Mouse (Mus musculus) layer of hippocampus, adult 2 months (tissue): ENCODE measurements around the gene Odc1. TPM values are rescaled to one million over a fixed set of nuclear protein-coding genes. Genes with fewer than 3 reads are reported as not detected.

Experiments
- DNase-seq, 2 experiments: peaks; one replicate each; pipeline ENCODE4 v3.0.0; 2022; ENCODE audit warnings: low spot score in 2 of 2
- H3K27ac ChIP-seq: fragments of 200-600 bp; 2 replicates; pipeline ENCODE4 v1.8.1; 2022
- H3K4me3 ChIP-seq: fragments of 200-600 bp; 2 replicates; pipeline ENCODE4 v1.8.1; 2022; ENCODE audit warnings: mild to moderate bottlenecking
- CTCF ChIP-seq: fragments of 200-600 bp; conservative IDR thresholded peaks from 2 replicates; pipeline ENCODE4 v1.8.1; 2022; ENCODE audit warnings: antibody characterized with exemption, mild to moderate bottlenecking, moderate library complexity
- long read RNA-seq, 2 experiments: library from polyadenylated mRNA; stranded (forward); transcript quantifications; one replicate each; pipeline ENCODE4 v2.0.0; 2021; ENCODE audit warnings: borderline mapping rate in 2 of 2
- total RNA-seq, 2 experiments: library from RNA; stranded (reverse); gene quantifications; 2 replicates each; pipeline ENCODE4 v1.2.3; 2021

Odc1 gene
- total RNA-seq: 10 to 100 TPM; 78.3 to 80.4 TPM
- long read RNA-seq, experiment 1, transcript Odc1-201 (12 exons, 2,208 nt): major isoform, 26 of 37 reads
- long read RNA-seq, experiment 1, partial matches to known transcripts: 5 of 37 reads
- long read RNA-seq, experiment 1, other reads (novel, unspliced or antisense): 6 of 37 reads
- long read RNA-seq, experiment 2, transcript Odc1-201 (12 exons, 2,208 nt): major isoform, 46 of 57 reads
- long read RNA-seq, experiment 2, partial matches to known transcripts: 1 of 57 reads
- long read RNA-seq, experiment 2, other reads (novel, unspliced or antisense): 10 of 57 reads

DNA sequence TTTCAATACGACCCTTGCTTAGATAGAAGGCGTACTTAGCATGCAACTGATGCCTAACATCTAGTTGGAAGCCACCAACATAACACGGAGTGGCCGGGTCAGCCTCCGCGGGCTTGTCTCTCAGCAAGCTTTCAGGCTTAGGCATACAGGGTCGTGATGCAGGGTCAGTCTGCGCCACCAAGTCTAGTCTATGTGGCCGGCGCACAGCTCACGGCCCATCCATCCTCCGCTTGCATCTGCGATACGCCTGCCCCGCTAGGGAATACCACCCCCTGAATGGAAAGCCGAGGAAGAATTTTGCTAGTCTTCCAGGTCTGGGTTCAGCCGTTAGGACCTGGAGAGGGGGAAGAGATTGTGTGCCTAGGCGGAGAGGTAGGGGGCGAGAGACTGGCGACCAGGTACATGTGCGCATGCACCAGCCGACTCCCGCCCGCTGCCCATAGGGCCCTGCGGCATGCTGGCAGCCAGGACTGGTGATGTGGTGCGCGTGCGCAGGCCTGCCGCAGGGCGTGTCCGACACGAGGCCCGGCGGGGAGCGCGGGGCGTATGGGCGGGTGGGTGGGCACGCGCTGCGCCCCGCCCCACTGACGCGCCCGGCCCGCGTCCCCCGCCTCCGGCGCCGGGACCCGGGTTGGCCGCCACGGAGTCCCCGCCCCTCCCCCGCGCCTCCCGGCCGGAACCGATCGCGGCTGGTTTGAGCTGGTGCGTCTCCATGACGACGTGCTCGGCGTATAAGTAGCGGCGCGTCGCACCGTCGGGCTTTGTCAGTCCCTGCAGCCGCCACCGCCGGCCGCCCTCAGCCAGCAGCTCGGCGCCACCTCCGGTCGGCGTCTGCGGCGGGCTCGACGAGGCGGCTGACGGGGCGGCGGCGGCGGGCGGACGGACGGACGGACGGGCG, at the start of gene Odc1:
Odc1 (plus strand) TSS at position 586 of the 898 bp plus-strand sequence.
- H3K27ac ChIP-seq: peak within 1 kb of the TSS; percentile 99
- DNase-seq: peak; percentile 96 to 99
- TF ChIP-seq CTCF: peak; percentile 49
- peak within 1 kb of the TSS; percentile 82 for H3K4me3 ChIP-seq

DNA sequence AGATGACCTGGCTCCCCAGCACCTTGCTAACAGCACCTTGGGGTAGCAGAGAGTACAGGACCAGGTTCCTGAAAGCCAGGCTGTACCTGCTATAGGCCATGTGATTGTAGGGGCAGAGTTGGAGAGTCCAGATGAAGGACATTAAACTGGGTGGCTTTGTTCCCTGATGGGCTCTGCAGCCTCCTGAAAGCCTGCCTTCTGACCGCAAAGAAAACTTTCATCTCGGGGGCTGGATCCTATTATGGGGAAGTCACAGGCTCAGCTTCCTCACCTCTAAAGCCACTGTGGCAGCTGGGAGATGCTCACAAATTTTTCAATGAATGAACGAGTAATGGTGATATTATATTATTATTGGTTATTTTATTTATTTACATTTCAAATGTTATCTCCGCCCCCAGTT, 49.8 kb upstream of the Odc1 start:
- DNase-seq: no peak
- H3K27ac ChIP-seq: no peak overlapping the region
- TF ChIP-seq CTCF: no peak
- no peak overlapping the region for H3K4me3 ChIP-seq

DNA sequence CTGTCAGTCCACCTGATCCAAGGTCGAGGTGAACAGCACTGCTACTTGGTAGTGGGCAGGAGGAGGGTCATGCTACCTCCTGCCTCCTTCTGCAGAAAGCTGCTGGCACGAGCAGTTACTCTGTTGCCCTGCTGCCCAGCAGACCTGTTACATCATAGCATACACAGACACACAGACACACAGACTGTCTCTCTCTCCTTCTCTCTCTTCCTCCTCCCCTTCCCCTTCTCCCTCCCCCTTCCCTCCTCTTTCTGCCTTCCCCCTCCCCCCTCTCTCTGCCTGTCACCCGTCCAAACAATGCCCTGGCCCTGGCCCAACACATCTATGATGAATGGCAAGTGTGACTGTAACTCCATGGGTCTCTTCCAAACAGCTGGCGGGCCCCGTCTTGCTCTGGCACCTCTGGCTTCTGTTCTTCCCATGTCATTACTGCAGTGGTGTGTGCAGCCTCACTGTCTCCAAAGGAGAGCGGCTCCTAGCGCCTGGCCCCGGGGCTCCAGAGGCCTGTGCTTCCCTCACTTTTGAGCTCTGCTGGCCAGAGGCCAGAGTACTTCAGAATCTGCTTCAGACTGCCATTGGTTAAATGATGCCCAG, 48.6 kb upstream of the Odc1 start:
- DNase-seq: no peak
- TF ChIP-seq CTCF: no peak
- Histone ChIP-seq H3K27ac (no peak overlapping the region), H3K4me3 (no peak overlapping the region)

DNA sequence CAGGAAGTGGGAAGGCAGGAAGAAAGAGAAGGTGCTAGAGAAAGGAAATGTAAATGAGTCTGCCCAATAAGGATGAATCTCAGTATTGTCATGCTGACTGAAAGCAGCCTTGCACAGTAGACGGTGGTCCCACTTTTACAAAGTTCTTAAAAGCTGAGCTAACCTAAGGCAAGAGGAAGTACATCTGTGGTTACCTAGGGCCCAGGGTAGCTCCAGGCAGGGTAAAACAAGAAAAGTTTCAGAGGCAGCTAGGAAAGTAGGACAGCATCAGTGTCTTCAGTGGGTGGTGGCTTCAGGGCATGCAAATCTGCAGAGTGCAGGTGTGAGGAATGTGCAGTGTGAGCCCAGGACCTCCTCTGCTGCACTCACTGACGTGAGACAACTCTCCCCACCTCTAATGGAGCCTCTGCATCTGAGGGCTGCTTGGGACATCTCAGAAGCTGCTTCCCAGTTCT, 38.9 kb upstream of the Odc1 start:
- no peak overlapping the region for H3K4me3 ChIP-seq
- DNase-seq: no peak
- TF ChIP-seq CTCF: no peak
- H3K27ac ChIP-seq: no peak overlapping the region

DNA sequence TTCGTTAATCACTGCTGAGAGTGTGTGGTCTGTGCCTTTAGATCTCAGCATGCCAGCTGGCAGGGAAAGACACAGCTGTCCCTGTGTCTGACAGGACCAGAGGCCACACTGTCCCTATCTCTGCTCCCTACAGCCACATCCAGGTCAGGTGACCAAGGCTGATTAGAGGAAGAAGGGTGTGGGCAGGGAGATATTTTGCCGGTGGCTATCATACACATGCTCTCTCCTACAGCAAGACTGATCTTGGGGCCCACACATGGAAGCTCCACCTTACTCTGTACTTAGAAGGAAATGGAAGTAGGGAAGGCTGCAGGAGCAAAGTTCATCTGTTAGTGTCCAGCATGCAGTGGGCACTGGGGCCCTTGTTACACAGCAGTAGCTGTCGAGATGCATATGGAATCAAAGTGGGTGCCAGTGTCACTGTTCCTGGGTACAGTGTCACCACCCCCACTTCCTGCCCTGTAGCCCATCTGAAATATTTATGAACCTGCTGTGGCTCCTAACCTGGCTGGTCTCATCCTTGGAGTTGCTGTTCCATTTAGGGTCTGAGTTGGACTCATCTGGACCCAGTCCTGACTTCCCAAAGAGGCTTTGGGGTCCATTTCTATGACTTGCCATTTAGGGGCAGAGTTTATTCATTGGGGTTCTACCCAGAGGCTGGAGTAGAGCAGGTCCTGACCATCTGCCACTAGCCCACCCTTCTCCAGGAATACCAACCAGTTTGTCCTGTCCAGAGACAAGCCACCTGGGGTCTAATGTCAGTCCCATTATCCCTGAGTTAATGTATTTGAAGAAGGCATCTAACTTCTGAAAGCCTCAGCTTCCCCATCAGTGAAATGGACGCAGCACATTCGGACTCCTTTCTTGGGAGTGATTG, 38.2 kb upstream of the Odc1 start:
- TF ChIP-seq CTCF: no peak
- Histone ChIP-seq H3K27ac (no peak overlapping the region), H3K4me3 (no peak overlapping the region)
- DNase-seq: no peak

DNA sequence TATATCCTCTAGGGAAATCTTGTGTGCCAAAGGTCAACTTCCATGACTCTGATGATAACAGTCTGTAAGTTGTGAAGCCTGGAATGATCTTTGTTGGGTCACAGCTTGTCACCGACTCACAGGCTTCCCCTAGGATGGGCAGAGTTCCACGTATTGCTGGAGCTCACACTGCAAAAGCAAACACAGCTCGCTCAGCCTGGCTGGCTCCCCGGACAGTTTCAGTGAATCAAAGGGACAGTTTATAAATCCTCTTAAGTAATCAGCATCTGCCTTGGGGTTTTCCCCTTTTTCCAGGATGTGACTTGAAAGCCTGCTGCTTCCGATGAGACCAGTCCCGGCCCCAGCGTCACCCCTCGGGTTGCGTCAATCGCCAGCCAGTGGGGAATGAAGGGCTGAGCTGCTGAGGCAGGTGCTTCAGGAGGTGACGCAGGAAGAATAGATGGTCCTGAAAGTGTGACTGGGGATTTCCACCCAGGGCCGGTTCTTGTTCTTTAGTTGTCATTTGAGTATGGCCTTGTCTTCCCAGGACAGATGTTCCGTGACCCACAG, 37.5 kb upstream of the Odc1 start:
- Histone ChIP-seq H3K4me3 (no peak overlapping the region), H3K27ac (no peak overlapping the region)
- TF ChIP-seq CTCF: no peak
- DNase-seq: peak in 1 of 2 experiments; percentile 3

DNA sequence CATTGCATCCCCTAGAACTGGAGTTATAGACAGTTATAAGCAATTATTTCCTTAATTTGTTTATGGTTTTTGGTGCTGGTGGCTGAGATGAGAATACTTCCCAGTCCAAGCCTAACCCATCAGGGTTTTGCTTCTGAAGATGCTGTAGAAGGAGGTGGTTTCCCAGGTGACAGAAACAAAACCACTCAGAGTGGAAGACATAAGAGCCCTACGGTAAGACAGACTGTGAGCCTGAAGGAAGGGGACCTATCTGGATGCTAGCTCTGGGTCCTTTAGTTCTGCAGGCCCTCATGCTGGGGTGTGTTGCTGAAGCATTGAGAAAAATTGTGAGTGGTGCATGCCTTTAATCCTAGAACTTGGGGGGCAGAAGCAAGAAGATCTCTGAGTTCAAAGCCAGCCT, 35.3 kb upstream of the Odc1 start:
- no peak for TF ChIP-seq CTCF
- no peak for DNase-seq

DNA sequence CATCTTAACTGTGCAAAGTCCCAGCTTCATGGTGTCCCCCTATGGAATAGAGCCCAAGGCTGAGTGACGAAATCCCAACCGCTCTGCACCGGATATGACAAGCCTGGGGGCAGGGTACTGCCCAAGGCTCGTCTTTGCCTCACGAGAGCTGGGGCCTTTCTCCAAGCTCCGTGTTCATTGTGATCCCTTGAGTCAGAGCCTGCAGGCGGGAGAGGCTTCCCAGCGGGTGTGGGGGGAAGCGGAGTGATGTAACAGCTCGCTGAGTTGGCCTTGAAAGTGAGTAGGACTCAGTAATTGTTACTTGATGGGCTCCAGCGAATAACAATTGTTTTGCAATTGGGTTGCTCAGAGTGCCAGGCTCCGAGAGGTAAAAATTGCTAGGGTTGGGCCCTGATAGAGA, 34.4 kb upstream of the Odc1 start:
- no peak for TF ChIP-seq CTCF

More for the DNA sequence above, 35.3 kb upstream of the Odc1 start:
- H3K4me3 ChIP-seq: no peak overlapping the region
- no peak overlapping the region for H3K27ac ChIP-seq

DNA sequence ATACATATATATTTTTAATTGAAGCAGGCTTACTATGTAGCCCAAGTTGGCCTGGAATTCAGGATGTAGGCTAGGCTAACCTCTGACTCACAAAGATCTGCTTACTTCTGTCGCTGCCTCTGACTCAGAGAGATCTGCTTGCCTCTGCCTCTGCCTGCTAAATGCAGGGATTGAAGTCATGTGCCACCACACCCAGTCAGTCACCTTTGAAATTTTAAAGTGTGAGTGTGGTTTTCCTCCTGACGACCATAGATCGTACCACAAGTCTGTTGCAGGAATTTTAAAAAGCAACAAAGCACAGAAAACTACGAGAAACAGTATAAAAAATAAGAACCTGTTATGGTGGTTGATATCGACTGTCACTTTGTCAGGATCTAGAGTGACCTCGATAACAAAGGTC, 33.6 kb upstream of the Odc1 start:
- no peak overlapping the region for H3K4me3 ChIP-seq
- no peak overlapping the region for H3K27ac ChIP-seq
- TF ChIP-seq CTCF: no peak
- no peak for DNase-seq

More for the DNA sequence above, 34.4 kb upstream of the Odc1 start:
- no peak overlapping the region for H3K27ac ChIP-seq
- no peak overlapping the region for H3K4me3 ChIP-seq
- peak in 1 of 2 experiments; percentile 19 for DNase-seq

DNA sequence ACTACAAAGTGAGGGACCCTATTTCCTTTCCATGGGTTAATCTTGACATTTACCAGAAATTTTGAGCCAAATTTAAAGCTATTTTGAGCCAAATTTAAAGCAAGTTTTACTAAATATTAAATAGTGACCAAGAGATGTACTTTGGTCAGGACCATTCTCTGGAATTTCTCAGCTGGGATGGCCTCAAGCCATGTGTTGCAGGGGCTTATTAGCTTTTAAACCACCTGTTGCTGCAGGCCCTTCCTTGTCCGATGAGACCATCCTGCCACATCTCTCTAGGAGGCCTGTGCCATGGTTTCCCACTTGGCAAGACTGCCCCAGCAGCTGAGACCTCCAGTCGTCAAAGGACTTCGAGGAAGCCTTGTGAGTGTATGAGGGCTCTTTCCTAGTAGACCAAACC, 15.4 kb upstream of the Odc1 start:
- no peak overlapping the region for H3K4me3 ChIP-seq
- no peak for DNase-seq
- TF ChIP-seq CTCF: no peak
- H3K27ac ChIP-seq: no peak overlapping the region

DNA sequence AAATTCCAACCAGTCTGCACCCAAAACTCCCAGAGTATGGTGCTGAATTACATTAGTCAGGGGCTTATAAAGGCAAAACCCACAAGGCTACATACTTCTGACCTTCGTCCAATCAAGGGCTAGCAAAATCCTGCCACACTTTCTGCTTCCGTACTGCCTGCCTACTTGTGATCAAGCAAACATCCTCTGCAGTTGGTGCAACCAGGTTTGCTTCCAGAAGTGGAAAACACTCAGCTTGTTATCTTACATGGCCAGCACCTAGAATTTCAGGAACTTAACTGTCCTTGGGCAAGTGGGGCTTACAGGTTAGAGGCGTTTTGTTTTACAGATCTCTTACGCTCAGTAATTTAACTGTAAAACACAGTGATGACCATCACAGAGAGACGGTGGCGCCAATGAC, 14.9 kb upstream of the Odc1 start:
- DNase-seq: no peak
- Histone ChIP-seq H3K4me3 (no peak overlapping the region), H3K27ac (no peak overlapping the region)
- no peak for TF ChIP-seq CTCF

DNA sequence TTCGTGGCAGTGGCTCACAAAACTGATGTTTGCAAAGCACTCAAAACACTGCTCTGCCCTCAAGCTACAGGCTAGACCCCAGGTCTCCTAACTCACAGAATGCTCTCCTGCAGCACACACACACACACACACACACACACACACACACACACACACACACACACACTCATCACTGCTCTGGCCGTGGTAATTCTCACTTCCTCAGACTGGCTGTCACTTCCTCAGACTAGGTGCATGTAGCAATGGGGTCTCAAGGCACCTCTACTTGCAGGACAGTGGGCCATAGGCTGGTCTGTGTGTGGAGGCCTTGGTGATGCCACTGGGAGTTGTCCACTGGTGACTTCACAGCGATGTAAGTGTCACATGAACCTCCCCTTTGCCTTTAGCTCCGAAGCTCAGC, 13.8 kb upstream of the Odc1 start:
- no peak overlapping the region for H3K4me3 ChIP-seq
- no peak for TF ChIP-seq CTCF
- DNase-seq: no peak
- H3K27ac ChIP-seq: no peak overlapping the region
